Mouse (Mus musculus) lung, postnatal 36 days (tissue): Measurements from ENCODE around the gene Exoc6b.

Experiments used
- DNase-seq: peaks from one replicate; pipeline ENCODE4 v3.0.0; 2022; ENCODE audit warnings: mixed read lengths

The Exoc6b gene

DNA sequence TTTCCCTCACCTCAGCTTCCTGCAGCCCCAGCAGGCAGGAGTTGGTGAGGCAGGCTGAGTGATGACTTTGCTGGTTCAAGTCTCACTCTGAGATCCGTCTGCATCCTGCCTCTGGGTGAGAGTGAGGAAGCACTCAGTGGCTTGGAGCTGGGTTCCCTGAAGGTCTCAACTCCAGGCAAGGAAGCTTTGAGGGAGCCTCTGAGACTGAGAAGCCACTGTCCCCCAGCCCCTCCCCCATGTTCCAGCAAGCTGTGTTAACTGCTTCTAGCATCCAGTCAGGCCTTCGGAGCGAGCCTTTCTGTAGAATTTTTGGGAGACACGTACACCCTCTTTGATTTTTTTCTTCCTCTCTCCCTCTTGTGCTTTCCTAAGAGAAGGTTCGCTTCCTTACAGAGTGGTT lies 486.5 kb downstream of the Exoc6b start:
- DNase-seq: no peak

DNA sequence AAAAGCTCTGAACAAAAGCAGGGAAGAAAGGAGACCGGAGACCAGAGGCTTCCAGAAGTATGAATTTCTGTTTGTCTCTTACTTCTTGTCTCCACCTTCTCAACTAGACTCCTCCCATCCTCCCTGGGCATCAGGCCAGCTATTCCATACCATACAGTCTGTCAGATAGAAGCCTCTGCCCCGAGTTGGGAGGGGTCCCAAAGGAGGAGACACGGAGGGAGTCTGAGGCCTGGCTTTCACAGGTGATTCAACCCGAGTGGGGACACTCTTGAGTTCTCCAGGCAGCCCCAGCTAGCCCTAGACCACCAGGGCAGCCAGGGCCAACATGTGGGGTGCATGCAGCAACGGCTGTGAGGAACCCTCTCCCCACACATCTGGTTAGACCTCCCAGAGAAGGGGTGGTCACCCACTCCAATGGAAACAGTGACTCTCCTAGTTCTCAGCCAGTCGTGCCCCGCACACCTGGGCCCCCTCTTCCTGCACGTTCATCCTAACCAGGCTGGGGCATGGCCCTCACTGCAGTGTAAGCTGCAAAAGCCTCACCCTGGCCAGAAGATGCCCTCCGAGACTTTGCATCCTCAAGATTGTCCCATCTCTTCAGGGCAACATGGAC lies 487.4 kb downstream of the Exoc6b start:
- DNase-seq: no peak

DNA sequence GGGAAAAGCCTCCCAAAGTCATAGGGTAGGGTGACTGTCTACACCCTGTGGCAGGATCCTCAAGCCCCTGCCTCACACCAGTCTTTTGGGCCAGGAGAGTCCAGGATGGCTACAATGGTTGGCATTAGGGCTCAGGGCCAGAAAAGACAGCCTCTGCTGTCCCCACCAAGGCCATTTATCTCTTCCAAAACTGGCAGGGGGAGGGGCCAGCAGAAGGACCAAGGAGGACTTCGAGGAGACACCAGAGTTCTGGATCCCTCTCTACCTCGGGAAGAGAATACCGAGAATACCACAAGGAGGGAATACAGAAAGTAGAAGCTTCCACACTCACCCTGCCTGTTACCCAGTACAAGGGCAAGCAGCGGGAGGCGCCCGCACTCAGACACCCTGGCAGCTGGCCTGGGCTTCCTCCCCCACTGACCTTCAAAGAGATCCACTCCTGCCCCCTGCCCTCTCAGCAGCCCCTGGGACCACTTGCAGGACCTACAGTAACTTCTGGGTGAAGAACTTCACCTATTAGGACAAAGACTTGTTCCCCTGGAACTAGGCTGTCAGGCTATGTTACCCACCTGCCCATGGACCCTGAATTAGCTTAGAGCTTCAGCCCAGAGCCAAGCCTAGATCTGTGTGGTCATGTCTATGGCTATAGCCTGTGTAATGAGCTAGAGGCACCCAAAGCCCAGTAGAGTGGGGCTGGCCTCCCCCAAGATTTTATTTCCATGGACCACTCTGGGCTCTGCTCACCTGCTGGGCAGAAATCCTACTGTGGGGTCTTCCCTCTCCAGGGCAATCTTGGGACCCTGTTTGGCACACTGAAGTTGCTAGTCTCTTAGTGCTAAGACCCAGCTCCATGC lies 488.1 kb downstream of the Exoc6b start:
- DNase-seq: no peak

- DNase-seq: no peak
Observed at GRCm38 (mm10) chr6:84579508-84579907, 489.8 kb downstream of the Exoc6b start.

- DNase-seq: no peak
Observed at GRCm38 (mm10) chr6:84578928-84579327, 490.4 kb downstream of the Exoc6b start.

DNA sequence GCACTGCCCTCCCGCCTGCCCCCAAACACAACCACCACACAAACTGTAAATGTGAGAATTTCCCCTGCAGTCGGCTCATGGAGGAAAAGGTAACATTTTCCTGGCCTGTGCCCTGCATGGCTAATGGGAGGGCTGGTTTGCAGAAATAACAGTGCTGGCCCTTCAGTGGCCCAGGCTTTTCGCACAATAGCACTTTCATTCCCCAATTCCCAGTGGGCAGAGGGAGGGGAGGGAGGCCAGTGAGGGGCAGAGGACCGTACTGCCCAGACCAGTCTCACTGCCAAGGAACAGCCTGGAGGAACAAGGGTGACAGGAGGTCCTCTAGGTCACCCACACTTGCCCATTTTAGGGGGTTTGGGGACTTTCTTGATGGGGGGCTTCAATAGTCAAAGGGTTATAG lies 491.4 kb downstream of the Exoc6b start:
- DNase-seq: no peak

GRCm38 (mm10) chr6:84573905-84574660 lies 495.2 kb downstream of the Exoc6b start:
- DNase-seq: no peak

DNA sequence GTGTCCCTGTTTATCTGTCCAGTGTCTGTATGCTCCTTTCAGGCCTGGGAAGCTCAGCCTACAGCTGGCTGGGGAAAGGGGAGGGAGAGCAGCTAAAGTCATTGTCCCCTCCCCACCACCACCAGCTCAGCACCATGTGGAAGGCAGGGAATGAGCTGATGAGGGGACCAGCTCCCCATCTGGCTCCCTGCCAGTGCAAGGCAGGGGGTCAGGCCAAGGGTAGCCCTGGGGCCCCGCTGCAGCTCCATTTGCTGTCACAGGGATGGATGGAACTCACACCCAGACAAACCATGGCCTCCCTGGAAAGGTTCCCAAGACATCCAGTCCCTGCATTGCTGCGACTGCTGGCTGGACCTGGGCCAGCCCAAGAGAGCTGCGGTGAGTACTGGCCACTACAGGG lies 499.3 kb downstream of the Exoc6b start:
- DNase-seq: no peak

DNA sequence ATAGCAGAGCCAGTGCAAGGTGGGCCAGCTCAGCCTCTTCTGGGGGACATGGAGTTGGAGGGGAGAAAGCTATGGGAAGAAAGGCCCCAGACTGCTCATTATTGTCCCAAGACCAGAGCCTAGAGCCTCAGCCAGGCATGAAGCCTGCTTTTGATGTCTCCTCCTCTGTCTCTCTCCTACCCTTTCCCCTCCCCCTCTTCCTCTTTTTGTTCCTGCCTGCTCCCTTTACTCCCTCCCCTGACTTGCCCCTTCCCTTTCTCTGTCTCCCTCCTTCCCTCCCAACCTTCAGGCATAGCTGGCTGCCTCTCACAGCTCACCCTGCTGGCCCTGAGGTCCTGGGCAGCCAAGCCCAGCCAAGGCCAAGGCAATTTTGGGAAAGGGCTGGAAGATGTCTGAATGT lies 499.7 kb downstream of the Exoc6b start:
- no peak for DNase-seq

DNA sequence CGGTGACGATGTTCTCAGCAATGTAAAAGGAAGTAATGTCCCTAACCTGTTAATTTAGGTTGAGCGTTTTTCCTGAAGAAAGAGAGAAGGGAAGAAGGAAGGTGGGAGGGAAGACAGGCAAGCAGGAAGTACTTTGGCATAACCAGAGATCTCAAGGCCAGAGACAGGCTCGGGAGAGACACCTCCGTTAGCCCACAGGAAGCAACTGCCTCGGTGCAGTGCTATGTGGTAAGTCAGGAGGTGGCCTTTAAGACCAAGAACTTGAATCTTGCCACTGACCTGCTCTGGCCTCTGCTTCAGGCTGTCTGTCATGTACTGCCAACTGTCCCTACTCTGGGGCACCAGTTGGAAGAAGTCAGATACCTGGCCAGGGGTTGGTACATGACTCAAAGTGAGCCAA lies 500.4 kb downstream of the Exoc6b start:
- DNase-seq: no peak
